Mouse (Mus musculus) cerebellum, adult 9-11 months (tissue): ENCODE measurements around the gene Akap4.

Experiments
- DNase-seq: peaks from one replicate; pipeline ENCODE4 v3.0.0; 2022

Akap4 gene

GRCm38 (mm10) chrX:7067219-7067618, at the start of gene Akap4:
Gene Akap4, plus strand, starts transcription at chrX:7067519.
- DNase-seq: no peak

GRCm38 (mm10) chrX:7041519-7041918, 25.8 kb upstream of the Akap4 start, which contains the start of gene Ccnb3:
Gene Ccnb3, minus strand, starts transcription at chrX:7041619.
- DNase-seq: no peak

- DNase-seq: no peak
Observed at GRCm38 (mm10) chrX:7057056-7057455, 10.3 kb upstream of the Akap4 start.

GRCm38 (mm10) chrX:7057634-7058033, 9.7 kb upstream of the Akap4 start:
- no peak for DNase-seq

DNA sequence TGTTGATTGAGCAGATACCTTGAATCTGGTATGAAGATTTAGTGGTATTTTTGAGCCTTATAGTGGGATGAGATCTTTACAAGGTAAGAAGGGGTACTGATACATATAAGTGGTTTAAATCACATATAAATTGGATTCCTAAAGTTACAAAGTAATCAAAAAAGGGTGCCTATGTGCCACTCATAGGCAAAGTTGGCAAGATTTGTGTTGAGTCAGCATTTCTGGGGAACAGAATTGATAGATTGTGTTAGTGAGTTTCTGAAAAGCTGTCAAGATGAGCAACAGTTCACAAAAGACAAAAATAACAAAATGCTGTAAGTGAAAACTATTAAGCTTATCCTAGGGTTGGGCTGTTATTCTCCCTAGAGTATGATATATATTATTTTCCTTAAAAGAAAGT, 3.2 kb upstream of the Akap4 start:
- DNase-seq: no peak

DNA sequence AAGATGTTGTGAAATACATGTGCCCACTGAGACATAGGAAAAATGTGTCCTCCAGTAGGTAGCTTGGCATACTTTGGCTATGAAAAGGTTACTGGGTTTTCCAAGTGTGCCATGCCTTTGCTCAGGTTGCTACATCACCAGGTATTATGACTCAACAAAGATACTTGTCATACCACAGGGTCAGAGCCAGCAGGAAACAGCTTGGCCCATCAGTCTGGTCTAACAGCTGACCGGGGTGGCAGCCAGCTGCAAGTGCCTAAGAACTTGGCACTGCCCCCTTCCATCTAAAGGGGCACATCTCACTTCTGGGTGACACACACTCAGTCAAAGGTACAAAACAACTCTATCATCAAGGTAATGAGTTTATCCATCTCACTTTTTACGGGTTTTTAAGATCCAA, 683 bp downstream of the Akap4 start:
- DNase-seq: no peak

GRCm38 (mm10) chrX:7079820-7080429, 12.6 kb downstream of the Akap4 start:
- DNase-seq: no peak

DNA sequence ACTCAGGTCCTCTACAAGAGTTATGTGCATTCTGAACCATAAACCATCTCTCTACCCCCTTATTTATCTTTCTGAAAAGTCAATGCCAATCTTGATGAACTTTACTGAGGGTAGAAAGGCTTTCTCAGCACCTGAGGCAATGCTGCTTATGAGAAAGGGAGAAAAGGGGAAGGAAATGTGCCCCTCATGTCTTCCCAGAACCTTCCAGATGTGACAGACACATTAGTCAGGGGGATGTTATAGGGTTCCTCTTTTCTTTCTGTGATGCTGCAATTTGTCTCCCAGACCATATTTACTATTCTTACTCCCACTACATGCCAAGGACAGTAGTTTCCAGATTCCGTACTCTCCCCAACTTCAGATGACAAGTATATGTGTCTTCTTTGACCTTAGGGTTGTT, 18.6 kb downstream of the Akap4 start:
- DNase-seq: no peak

DNA sequence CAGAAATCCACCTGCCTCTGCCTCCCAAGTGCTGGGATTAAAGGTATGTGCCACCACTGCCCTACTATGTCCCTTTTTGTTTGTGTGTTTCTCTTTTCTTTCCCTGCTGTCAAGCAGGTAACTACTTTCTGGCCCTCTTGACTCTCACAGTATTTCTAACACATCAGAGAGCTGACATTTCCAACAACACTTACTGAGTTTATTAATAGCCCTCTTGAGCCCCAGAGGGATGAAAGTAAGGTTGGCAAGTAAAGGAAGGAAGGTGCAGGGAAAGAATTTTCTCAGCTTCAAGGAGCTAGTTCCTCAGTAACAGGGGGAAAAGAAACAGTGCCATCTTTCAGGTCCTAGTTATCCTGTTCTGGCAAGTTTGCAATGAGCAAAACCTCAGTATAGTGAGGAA, 23.0 kb downstream of the Akap4 start:
- no peak for DNase-seq

- no peak for DNase-seq
Observed at GRCm38 (mm10) chrX:7102280-7102679, 35.0 kb downstream of the Akap4 start.

- DNase-seq: no peak
Observed at GRCm38 (mm10) chrX:7114885-7115284, 47.6 kb downstream of the Akap4 start.

- no peak for DNase-seq
Observed at GRCm38 (mm10) chrX:7121618-7122280, 54.4 kb downstream of the Akap4 start.
